Mouse (Mus musculus): ENCODE measurements around the gene Uba2.
"Not testable (repeated sequence)": the region's sequence is repeated elsewhere in the genome, so short reads cannot be mapped to it uniquely, and the experiment has no call there.

Uba2 gene

GRCm38 (mm10) chr7:34169454-34169853 lies at the start of gene Uba2:
TSS of gene Uba2 (minus strand) at chr7:34169599.
- peak; percentile 97 for DNase-seq (ENCODE audit: low read depth, low spot score)

DNA sequence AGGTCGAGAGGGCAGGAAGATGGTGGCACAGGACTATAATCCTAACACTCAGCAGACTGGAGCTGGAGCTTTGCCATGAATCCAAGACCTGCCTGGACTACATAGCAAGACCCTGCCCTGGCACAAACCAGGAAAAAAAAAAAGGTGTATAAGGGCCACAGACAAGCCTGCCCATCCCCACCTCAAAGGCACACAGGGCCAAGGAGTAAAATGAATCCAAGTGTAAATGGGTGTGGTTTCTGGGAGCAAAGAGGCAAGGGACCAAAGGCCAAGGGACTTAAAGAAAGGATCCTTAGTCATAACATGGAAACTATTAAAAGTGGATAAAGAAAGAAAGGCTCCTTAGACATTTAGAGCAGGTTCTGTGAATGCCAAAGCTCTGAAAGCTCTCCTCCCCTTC lies 49.1 kb upstream of the Uba2 start:
- no peak for DNase-seq (ENCODE audit: low read depth, low spot score)

- DNase-seq (ENCODE audit: low read depth, low spot score): no peak
Observed at GRCm38 (mm10) chr7:34216474-34216873, 47.1 kb upstream of the Uba2 start.

GRCm38 (mm10) chr7:34215481-34215880 lies 46.1 kb upstream of the Uba2 start:
- DNase-seq (ENCODE audit: low read depth, low spot score): no peak

DNA sequence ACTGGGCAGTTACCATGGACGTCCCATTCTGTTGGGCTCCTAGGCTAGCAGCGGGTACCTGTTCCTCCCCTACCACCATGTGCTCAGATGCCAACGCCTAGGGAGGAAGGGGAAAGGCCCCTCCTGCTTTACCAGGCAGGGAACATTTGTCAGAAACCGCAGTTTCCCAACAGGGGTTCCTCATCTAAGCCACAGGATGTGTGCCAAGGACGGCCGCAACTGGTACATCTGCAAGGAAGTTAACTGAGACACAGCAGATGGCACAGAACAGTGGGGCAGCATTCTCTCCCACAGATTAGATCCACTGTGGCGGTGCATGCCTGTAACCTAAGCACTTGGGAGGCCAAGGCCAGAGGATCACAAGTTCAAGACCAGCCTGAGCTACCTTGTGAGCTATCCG lies 45.2 kb upstream of the Uba2 start:
- DNase-seq (ENCODE audit: low read depth, low spot score): no peak

GRCm38 (mm10) chr7:34213281-34213680 lies 43.9 kb upstream of the Uba2 start:
- DNase-seq (ENCODE audit: low read depth, low spot score): no peak

- DNase-seq (ENCODE audit: low read depth, low spot score): peak; percentile 63
Observed at GRCm38 (mm10) chr7:34208027-34208745, 38.8 kb upstream of the Uba2 start.

DNA sequence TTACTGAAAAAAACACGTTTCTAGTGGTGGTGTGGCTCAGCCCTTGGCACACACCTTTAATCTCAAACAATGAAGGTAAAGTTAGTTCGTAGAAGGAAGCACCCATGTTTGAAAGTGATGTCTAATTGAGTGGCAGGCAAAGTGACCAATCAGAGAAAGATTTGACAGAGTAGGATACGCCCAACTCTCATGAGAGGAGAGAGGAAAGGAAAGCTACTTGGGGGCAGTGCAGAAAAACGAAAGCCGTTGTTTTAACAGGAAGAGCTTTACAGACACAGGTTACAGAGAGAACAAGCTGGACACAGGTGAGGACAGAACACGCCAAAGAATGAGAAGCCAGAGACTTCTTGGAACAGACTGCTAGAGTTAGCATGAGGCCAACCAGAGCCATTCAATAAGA lies 36.9 kb upstream of the Uba2 start:
- peak; percentile 56 for DNase-seq (ENCODE audit: low read depth, low spot score)

- not testable (repeated sequence) for DNase-seq (ENCODE audit: low read depth, low spot score)
Observed at GRCm38 (mm10) chr7:34202147-34202546, 32.7 kb upstream of the Uba2 start.

DNA sequence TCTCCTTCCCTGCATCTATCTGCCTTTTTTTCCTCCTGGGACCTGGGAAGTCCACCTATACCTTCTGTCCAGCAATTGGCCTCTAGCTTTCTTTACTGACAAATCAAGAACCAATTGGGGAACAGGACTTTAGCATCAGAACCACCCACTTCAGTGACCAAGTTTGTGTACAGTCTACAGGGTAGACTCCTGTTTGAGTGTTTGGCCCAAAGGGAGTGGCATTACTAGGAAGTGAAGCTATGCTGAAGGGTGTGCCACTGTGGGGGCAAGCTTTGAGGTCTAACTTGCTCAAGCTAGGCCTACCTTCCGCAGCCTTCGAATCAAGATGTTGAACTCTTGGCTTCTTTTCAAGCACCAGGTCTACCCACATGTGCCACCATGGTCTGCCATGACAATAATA lies 31.4 kb upstream of the Uba2 start:
- DNase-seq (ENCODE audit: low read depth, low spot score): no peak

DNA sequence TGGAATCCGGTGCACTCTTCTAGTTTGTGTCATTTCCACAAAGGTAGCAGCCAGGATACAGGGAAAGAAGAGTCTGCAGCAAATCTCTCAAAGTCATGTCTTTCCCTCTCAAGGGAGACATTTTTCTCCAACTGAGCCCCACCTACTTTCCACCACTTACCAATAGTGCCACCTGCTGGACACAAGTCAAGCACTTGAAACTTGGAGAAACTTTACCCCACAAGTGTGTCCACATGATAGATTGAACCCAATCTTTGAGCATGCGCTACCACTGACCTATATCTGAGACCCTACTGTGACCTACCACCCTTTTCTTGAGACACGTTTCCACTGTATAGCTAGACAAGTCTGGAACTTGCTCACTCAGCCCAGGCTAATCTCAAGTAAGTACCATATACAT lies 28.9 kb upstream of the Uba2 start:
- DNase-seq (ENCODE audit: low read depth, low spot score): peak; percentile 90

DNA sequence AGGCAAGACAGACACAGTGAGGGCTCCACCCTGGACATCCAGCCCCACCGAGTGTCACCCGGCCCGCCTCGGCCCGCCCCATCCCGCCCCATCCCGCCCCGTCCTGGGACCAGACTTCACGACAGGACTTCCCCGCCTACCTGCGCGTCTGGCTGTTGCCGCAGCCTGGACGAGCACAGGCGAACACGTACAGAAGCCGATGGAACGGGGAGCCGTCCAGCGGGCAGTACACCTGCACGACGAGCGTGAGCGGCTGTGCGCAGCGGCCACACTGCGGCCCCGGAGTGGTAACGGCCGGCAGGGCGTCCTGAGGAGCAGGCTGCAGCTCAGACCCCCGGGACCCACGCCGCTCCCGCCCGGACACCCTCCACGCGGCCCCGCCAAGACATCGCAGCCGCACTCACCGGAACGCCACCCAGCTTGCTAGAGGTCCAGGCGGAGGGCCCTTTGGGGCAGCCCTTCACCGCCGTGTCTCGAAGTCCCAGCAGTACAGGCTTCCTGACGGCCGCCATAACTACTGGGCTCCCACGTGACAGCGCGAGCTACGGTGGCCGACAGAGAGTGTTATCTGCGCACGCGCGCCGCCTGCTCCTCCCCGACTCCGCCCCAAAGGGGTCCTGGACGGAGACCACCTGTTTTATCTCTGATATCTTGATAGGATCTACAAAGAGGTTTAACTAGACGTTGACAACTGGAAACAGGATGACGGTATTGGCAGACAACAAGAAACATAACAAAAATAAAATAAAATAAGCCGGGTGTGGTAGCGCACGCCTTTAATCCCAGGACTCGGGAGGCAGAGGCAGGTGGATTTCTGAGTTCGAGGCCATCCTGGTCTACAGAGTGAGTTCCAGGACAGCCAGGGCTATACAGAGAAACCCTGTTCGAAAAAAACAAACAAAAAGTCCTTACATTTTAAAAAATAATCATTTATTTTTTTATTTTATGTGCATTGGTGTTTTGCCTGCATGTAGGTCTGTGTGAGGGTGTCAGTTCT lies 27.0 kb upstream of the Uba2 start, which contains the start of gene Pdcd2l:
Gene Pdcd2l, minus strand, starts transcription at position 530 of the 997 bp plus-strand sequence.
- DNase-seq (ENCODE audit: low read depth, low spot score): peak; percentile 92

- peak; percentile 71 for DNase-seq (ENCODE audit: low read depth, low spot score)
Observed at GRCm38 (mm10) chr7:34195632-34196031, 26.2 kb upstream of the Uba2 start.

DNA sequence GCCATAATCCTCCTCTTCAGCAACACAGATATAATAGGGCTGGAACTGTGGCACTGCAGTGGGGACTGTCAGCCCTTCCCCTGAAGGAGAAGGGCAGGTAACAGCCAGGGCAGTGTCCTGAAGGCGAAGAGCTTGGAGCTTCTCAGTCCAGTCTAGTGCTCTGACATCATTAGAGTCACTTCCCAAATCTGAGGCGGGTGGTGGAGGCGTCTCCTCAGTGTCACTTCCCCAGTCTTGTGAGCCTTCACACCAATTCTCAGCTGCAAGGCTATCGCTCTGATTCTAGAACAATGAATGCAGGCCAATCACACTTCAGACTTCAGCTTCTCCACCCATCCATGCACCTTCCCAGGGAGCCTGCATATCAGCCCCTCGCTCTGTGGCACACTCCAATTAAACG lies 23.4 kb upstream of the Uba2 start:
- DNase-seq (ENCODE audit: low read depth, low spot score): no peak

DNA sequence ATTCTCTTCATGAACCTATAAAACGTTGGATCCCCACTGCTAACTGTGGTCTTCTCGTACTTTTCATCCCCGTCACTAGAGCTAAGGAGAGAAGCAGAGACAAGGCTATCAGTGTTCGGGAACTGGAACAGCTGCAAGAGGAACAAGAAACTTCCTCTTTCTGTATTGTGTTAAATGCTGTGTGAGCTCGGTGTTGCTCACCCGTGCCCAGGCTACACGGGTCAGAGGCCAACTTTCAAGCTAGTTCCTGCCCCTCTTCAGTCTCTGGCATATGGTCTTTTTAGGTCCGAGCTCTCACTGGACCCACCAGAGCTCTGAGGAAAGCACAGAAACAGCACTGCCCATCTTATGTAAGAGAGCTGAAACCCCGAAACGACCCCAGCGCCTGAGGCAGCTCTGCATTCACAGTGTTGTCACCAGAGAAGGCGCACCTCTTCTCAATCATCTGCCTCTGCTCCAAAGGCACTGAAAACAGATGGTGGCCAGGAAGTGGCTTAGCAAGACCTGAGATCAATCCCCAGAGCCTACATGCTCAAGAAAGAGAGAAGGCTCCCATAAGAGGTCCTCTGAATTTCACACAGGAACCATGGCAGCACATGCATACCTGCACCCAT lies 20.1 kb upstream of the Uba2 start:
- DNase-seq (ENCODE audit: low read depth, low spot score): no peak

- DNase-seq (ENCODE audit: low read depth, low spot score): no peak
Observed at GRCm38 (mm10) chr7:34183794-34184193, 14.4 kb upstream of the Uba2 start.

GRCm38 (mm10) chr7:34183356-34183755 lies 14.0 kb upstream of the Uba2 start:
- DNase-seq (ENCODE audit: low read depth, low spot score): peak; percentile 85

DNA sequence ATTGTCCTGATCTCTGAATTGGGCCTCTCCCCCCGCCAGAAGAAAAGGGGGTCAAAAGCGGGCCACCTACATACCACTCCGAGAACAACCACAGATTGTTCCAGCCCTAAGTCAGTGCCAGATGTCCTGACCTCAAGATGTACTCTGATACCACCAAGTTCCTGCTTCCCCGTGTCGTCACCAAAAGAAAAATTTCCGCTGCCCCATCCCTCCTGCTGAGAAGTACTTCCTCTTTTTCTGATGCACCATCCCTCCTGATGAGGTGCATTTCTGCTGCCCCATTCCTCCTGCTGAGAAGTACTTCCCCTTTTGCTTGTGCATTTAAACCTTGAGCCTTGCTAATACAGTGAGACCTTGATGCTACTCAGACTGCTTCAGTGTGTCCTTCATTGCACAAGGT lies 6.8 kb upstream of the Uba2 start:
- peak; percentile 68 for DNase-seq (ENCODE audit: low read depth, low spot score)

- peak; percentile 53 for DNase-seq (ENCODE audit: low read depth, low spot score)
Observed at GRCm38 (mm10) chr7:34172251-34172650, 2.9 kb upstream of the Uba2 start.

DNA sequence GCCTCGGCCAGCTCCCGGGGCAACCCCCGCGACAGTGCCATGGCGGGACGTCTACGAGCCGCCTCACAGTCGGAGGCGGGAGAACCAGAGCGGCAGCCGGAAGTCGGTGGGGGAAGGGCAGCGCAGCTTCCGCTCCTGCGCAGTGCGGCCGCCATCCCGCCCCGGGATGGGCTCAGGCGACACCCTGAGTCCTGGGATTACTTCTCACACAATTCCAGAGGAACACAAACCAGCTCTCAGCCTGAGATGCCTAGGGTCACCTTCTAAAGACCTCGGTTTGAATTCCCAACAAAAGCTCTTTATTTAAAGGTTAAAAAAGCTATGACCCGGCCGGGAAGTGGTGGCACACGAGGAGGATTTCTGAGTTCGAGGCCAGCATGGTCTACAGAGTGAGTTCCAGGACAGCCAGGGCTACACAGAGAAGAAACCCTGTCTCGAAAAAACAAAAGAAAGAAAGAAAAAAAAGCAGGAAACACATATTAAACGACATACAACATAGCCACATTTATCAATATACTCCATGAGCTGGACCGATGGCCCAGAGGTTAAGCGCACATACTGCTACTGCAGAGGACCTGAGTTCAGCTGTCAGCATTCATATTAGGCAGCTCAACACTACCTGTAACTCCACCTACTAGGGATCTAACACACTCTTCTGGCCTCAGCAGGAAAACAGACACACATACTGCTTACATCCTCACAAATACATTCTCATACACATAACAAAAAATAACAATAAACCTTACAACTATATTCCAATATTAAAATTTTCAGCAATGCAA lies 738 bp downstream of the Uba2 start:
- DNase-seq (ENCODE audit: low read depth, low spot score): peak; percentile 92

- peak; percentile 62 for DNase-seq (ENCODE audit: low read depth, low spot score)
Observed at GRCm38 (mm10) chr7:34167766-34168469, 1.5 kb downstream of the Uba2 start.
